In the genomic region with DNA sequence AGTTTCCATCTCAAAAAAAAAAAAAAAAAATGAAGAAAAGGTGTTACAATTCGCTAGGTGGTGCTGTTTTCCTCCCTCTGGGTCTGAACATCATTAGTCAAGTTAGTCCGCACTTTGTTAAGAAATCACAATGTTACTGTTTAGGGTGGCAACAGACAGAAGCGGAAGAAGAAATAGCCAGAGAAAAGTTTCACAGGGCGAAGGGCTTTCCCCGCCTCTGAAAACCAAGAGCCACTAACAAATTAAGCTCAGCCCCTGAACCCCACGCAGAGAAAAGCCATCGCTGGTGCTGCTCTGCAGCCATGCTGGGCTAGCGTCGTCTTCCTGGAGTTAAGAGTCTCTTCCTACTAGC, we compare ENCODE assay signal across 8 mouse cellular contexts. TPM values are rescaled to one million over a fixed set of nuclear protein-coding genes. Genes with fewer than 3 reads are reported as not detected.
DNase-seq lines count a peak whose midpoint lies in the region; ATAC-seq lines count a peak whose summit lies in the region.

No protein-coding gene starts in this region.

- H3K4me3 ChIP-seq in neural tube, embryonic 13.5 days = peak overlapping the region; percentile 41

- H3K9me3 ChIP-seq in neural tube, embryonic 13.5 days = no peaks in the 10 kb centered on the region

- 2% methylated on average over 9 of the region's 9 CpGs for WGBS in neural tube, embryonic 13.5 days

- peak overlapping the region; percentile 62; the same call in 1 of the 2 replicates for H3K9ac ChIP-seq in neural tube, embryonic 13.5 days

- intact Hi-C loops in gastrocnemius, postnatal 14 days (cut with DNase I; ENCODE audit: low total_unique reads) = no loop called here

- H3K36me3 ChIP-seq in neural tube, embryonic 13.5 days = no peaks in the 10 kb centered on the region

- DNase-seq in right cerebral cortex, adult 18-20 months = peak; percentile 21
- DNase-seq in right cerebral cortex, postnatal 14 days = no peak
- peak; percentile 45 to 56 for DNase-seq in cerebellum, postnatal 14 days
- DNase-seq in gastrocnemius, postnatal 14 days = peak; percentile 24
- DNase-seq in induced T-regulatory cell, adult 2 months (ENCODE audit: low read depth) = peak; percentile 93
- DNase-seq in lung, adult 18-20 months = peak; percentile 61

- H3K27ac ChIP-seq in neural tube, embryonic 13.5 days (replicated peaks) = peak overlapping the region; percentile 63; the same call in 1 of the 2 replicates

- H3K4me2 ChIP-seq in neural tube, embryonic 13.5 days = peak overlapping the region; percentile 95

- H3K27me3 ChIP-seq in neural tube, embryonic 13.5 days = peaks cover 22% of the 10 kb centered on the region

- peaks cover 67% of the 10 kb centered on the region for H3K4me1 ChIP-seq in neural tube, embryonic 13.5 days (replicated peaks)

- no peak for ATAC-seq in neural tube, embryonic 13.5 days (ENCODE audit: low read depth)
- no peak for ATAC-seq in erythroid progenitor cell, adult 5-6 weeks (replicated peaks; ENCODE audit: low FRiP score, poor library complexity, severe bottlenecking)

RNA-seq across cellular contexts. Expression of a gene that starts 4.3 kb away (rescaled TPM):
- 10 to 100 TPM; 10.3 to 16.5 TPM for total RNA-seq in gastrocnemius, postnatal 14 days (2021)
- 58.5 and 68.3 TPM in 2 replicates for polyA plus RNA-seq in neural tube, embryonic 13.5 days (2015; fragmentation: Nextera tagmentation; extraction: Ambion mirVana)
- total RNA-seq in erythroid progenitor cell, adult 5-6 weeks (2015; ENCODE audit: low replicate concordance) = 59.5 and 69.6 TPM in 2 replicates
- 196 and 254 TPM in 2 replicates for total RNA-seq in erythroid progenitor cell, adult 5-6 weeks (2017; ENCODE audit: low replicate concordance)
